Mouse (Mus musculus) intestine, postnatal 0 days (tissue): Measurements from ENCODE around the gene Lmtk2. TPM values are rescaled to one million over a fixed set of nuclear protein-coding genes. Genes with fewer than 3 reads are reported as not detected.

Experiments
- ATAC-seq: fragments of 200-750 bp; cut with Nextera tagmentation; 2 replicates; pipeline ENCODE4 v1.8.0; 2017; ENCODE audit warnings: mild to moderate bottlenecking, moderate TSS enrichment, moderate library complexity
- H3K27ac ChIP-seq: fragments of 300-500 bp; sonication (generic); 2 replicates; pipeline ENCODE4 v1.5.1; 2014; ENCODE audit warnings: mild to moderate bottlenecking, low read depth, low read length, moderate library complexity
- H3K27me3 ChIP-seq: fragments of 300-500 bp; sonication (generic); replicated peaks from 2 replicates; pipeline ENCODE4 v1.6.1; 2014; ENCODE audit warnings: low read length, mixed read lengths; ENCODE audit not compliant: control insufficient read depth, insufficient read depth
- H3K36me3 ChIP-seq: fragments of 300-500 bp; sonication (generic); 2 replicates; pipeline ENCODE4 v1.6.1; 2014; ENCODE audit warnings: mild to moderate bottlenecking, moderate library complexity; ENCODE audit not compliant: control insufficient read depth, insufficient read depth
- H3K4me1 ChIP-seq: fragments of 300-500 bp; sonication (generic); replicated peaks from 2 replicates; pipeline ENCODE4 v1.6.1; 2014; ENCODE audit warnings: antibody characterized with exemption, low read length, mixed read lengths; ENCODE audit not compliant: control insufficient read depth, insufficient read depth
- H3K4me2 ChIP-seq: fragments of 300-500 bp; sonication (generic); replicated peaks from 2 replicates; pipeline ENCODE4 v1.6.1; 2014; ENCODE audit warnings: low read depth, mild to moderate bottlenecking, moderate library complexity
- H3K4me3 ChIP-seq: fragments of 300-500 bp; sonication (generic); 2 replicates; pipeline ENCODE4 v1.5.1; 2014; ENCODE audit warnings: low read depth, low read length
- H3K9ac ChIP-seq: fragments of 300-500 bp; sonication (generic); 2 replicates; pipeline ENCODE4 v1.6.1; 2014; ENCODE audit warnings: mild to moderate bottlenecking, low read depth, low read length
- H3K9me3 ChIP-seq: fragments of 300-500 bp; sonication (generic); 2 replicates; pipeline ENCODE4 v1.6.1; 2016; ENCODE audit warnings: mixed run types; ENCODE audit not compliant: control insufficient read depth
- CTCF ChIP-seq: sonication (generic); IDR thresholded peaks from 2 replicates; pipeline ENCODE4 v1.5.1; 2016; ENCODE audit warnings: low read depth, mild to moderate bottlenecking, control low read depth, antibody characterized with exemption, moderate library complexity
- WGBS: fragments of 180-500 bp; shearing (Covaris S2); extraction: QIAGEN DNeasy Blood & Tissue Kit; methylation state at CpG from one replicate; pipeline ENCODE4 v1.1.7; 2014; 5-methylcytosine and 5-hydroxymethylcytosine counted together
- polyA plus RNA-seq: library from polyadenylated mRNA; unstranded; fragments of >200 nt; fragmentation: Nextera tagmentation; extraction: Ambion mirVana; gene quantifications from 2 replicates; pipeline ENCODE4 v1.2.1, GENCODE M21; 2015

Gene Lmtk2
- polyA plus RNA-seq, 1 experiment from 2014 or later = 4.9 TPM

DNA sequence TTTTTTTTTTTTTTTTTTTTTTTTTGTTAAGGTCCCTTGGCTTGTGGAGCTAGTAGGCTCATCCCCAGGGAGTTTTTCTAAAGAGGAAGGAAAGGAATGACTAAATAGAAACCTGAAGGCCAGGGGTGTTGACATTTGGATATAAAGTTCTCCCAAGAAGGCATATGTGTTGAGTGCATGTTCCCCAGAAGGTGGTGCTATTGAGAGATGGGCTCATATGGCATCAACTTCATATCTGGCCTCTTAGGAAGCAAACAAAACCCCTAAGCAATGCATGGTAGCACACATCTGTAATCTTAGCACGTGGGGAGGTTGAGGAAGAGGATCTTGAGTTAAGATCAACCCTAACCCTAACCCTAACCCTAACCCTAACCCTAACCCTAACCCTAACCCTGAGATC, 131.2 kb downstream of the Lmtk2 start:
- Histone ChIP-seq H3K4me1 (no peaks in the 10 kb centered on the region), H3K4me2 (no peak overlapping the region), H3K27ac (no peak overlapping the region), H3K27me3 (no peaks in the 10 kb centered on the region), H3K4me3 (no peak overlapping the region), H3K9me3 (no peaks in the 10 kb centered on the region), H3K9ac (no peak overlapping the region), H3K36me3 (no peaks in the 10 kb centered on the region)
- peak; percentile 74 for TF ChIP-seq CTCF
- WGBS = 80% methylated on average over 1 of the region's 1 CpGs
- no peak for ATAC-seq

DNA sequence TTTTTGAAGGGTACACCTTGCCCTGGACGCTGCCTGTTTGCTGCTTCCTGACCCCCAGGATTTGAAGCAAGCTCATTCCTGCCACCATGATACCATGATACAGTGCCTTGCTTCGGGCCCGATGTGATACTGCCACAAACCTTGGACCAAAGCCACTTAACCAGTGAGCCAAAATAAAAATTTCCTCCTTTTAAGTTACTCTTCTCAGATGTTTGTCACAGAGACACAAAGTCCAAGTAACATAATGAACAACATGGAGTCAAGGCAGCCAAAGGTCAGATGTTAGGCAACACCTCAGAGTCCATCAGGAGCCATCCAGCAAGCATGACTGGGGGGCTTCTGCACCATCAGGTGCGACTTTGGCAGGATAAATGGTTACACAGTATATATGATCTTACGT, 132.3 kb downstream of the Lmtk2 start:
- WGBS = 82% methylated on average over 5 of the region's 5 CpGs
- Histone ChIP-seq H3K27ac (no peak overlapping the region), H3K4me2 (no peak overlapping the region), H3K9ac (no peak overlapping the region), H3K4me1 (no peaks in the 10 kb centered on the region), H3K36me3 (no peaks in the 10 kb centered on the region), H3K4me3 (no peak overlapping the region), H3K27me3 (no peaks in the 10 kb centered on the region), H3K9me3 (no peaks in the 10 kb centered on the region)
- no peak for TF ChIP-seq CTCF
- 0 out of 2 replicates have a peak, but pooled peaks have one; percentile 32 for ATAC-seq

DNA sequence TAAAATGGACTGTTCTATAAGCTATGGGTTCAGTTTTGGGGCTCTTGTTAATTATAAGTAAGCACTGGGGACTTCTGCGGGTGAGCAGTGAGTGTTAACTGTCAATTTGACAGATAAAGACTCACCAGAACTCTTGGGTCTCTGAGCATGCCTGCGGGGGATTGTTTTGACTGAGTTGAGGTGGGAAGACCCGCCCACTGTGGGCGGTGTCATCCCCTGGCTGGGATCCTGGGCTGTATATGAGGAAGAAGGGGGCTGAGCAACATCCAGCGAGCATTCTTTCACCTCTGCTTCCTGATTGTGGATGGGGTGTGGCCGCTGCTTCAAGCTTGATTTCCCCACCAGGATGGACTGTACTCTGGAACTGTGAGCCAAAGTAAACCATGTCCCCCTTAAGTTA, 134.0 kb downstream of the Lmtk2 start:
- H3K9me3 ChIP-seq = no peaks in the 10 kb centered on the region
- H3K4me3 ChIP-seq = no peak overlapping the region
- no peak overlapping the region for H3K9ac ChIP-seq
- WGBS = 64% methylated on average over 6 of the region's 6 CpGs
- no peaks in the 10 kb centered on the region for H3K4me1 ChIP-seq
- no peaks in the 10 kb centered on the region for H3K36me3 ChIP-seq
- H3K27me3 ChIP-seq = no peaks in the 10 kb centered on the region
- ATAC-seq = no peak
- TF ChIP-seq CTCF = no peak
- H3K27ac ChIP-seq = no peak overlapping the region
- no peak overlapping the region for H3K4me2 ChIP-seq

DNA sequence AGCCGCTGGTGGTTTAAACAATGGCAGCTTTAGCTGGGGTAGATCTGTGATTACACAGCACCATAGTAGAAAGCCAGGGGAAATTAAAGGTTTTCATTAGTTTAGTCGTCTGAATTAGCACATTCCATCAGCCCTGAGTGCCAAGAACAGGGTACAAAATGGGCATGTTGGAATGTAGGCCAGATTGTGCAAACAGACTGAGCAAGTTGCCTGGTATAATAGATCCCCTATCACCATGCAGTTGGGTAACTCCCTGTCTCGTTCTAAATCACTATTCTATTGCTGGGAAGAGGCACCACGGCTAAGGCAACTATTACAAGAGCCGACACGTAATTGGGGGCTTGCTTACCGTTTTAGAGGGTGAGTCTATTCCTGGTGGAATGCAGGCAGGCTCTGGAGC, 134.5 kb downstream of the Lmtk2 start:
- Histone ChIP-seq H3K4me1 (no peaks in the 10 kb centered on the region), H3K4me3 (no peak overlapping the region), H3K27me3 (no peaks in the 10 kb centered on the region), H3K4me2 (no peak overlapping the region), H3K9ac (no peak overlapping the region), H3K27ac (no peak overlapping the region), H3K9me3 (no peaks in the 10 kb centered on the region), H3K36me3 (no peaks in the 10 kb centered on the region)
- no peak for ATAC-seq
- TF ChIP-seq CTCF = no peak
- 80% methylated on average over 7 of the region's 7 CpGs for WGBS

Other genes with a start within 250 kb of the Lmtk2 start
- not detected in 2 replicates for gene Ankrd61, start 202.8 kb upstream of the Lmtk2 start, polyA plus RNA-seq
- 58.8 TPM in 2 replicates for gene Aimp2, start 190.6 kb upstream of the Lmtk2 start, polyA plus RNA-seq
- 6.4 and 6.8 TPM in 2 replicates for gene Pms2, start 190.5 kb upstream of the Lmtk2 start, polyA plus RNA-seq
- gene Gm42421, start 172.3 kb upstream of the Lmtk2 start, polyA plus RNA-seq = 0.26 TPM in 1 of 2 replicates, not detected in the other
- gene Rsph10b, start 167.4 kb upstream of the Lmtk2 start, polyA plus RNA-seq = 0.86 and 1.5 TPM in 2 replicates
- 58.1 and 59.9 TPM in 2 replicates for gene Ccz1, start 85.6 kb upstream of the Lmtk2 start, polyA plus RNA-seq
- not detected in 2 replicates for gene Ocm, start 73.8 kb upstream of the Lmtk2 start, polyA plus RNA-seq
- gene Bhlha15, start 89.8 kb downstream of the Lmtk2 start, polyA plus RNA-seq = 0.13 and 0.16 TPM in 2 replicates
- gene Tecpr1, start 123.2 kb downstream of the Lmtk2 start, polyA plus RNA-seq = 10.7 and 12.5 TPM in 2 replicates
- gene Bri3, start 144.0 kb downstream of the Lmtk2 start, polyA plus RNA-seq = 313 and 341 TPM in 2 replicates